Mouse (Mus musculus): ENCODE results near the gene Pank4.

Pank4 gene

DNA sequence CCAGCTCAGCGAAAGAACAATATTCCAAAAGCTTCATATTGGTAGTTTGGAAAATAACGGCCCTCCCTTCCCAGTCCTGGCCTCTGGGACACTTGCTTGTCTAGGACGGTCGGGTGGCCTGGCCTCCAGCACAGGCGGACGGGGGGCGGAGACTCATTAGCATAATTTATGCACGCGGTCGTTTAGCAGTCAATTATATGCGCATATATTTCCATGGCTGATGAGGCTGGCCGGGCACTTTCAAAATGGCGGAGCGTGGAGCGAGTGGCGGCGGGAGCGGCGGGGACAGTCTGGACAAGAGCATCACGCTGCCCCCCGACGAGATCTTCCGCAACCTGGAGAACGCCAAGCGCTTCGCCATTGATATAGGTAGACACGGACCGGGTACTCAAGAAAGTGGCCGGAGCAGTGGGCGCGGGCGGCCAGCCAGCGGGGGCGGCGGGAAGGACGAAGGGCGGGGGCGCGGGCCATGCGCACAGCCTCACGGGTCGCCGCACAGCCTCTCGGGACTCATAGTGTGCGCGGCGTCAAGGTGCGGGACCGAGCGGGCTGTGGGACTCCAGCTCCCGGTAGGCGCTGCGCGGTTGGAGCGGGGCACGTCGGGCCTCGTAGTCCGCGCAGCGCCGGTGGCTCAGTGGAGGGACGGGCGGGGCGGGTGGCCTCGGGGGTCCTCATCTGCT is at the start of gene Pank4:
Pank4 (plus strand) TSS at position 223 of the 680 bp plus-strand sequence.
- DNase-seq: peak; percentile 79 to 88

DNA sequence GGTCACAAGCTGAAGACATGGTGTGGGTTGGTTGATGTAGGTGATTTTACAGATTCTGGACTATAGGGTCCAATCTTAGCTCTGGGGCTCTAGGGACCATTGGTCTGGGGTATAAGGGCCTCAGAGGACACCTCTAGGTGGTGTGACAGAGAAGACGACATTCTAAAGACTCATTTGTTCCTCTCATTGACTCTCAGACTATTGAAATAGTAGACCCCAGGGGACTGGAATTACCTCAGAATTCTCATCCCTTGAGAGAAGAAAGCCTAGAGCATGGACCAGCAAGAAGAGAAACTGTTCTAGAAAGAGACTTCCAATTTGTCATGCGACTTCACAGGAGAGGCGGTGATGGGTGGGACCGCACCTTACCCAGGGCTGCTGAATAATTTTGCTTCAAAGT is 49.7 kb upstream of the Pank4 start:
- DNase-seq: no peak

DNA sequence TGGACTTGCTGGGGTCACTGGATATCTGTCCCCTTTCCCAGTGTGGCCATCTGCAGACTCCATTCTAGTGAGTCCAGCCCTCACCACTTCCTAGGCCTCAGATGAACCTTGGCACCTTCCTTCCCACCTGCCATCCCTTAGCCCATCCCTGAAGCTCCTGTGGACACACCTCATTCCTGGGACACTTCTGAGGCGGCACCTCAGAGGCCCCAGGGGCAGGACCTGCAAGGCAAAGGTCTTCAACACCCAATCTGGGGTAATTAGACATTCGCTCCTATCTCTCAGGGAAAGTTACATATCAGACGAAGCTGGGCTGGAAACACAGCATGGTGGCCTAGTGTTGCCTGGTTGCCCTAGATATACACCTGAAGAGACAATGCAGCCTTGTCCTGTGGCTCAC is 49.2 kb upstream of the Pank4 start:
- no peak for DNase-seq

DNA sequence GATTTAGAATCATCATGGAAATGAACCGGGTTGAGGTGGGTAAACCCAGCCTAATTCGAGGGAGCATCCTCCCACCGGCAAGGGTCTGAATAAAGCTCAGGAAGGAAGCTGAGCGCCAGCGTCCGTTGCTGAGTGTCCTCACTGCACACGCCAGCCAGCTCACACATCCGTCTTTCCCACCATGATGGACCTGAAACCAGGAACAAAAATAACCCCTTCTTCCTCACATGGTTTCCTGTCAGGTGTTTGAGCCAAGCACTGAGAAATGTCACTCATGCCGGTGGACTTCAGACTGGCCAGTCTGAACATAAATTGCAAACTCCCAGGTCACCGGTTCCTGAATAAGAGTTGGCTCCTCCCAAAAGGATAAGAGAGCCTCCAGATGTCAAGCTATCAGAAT is 48.6 kb upstream of the Pank4 start:
- DNase-seq: no peak

GRCm38 (mm10) chr4:154916662-154917061 is 47.3 kb upstream of the Pank4 start:
- no peak for DNase-seq

- DNase-seq: no peak
Observed at GRCm38 (mm10) chr4:154922291-154922690, 41.6 kb upstream of the Pank4 start.

- no peak for DNase-seq
Observed at GRCm38 (mm10) chr4:154922931-154923330, 41.0 kb upstream of the Pank4 start.

GRCm38 (mm10) chr4:154925413-154925812 is 38.5 kb upstream of the Pank4 start:
- DNase-seq: peak in 1 of 2 experiments; percentile 70

- DNase-seq: peak in 1 of 2 experiments; percentile 35
Observed at GRCm38 (mm10) chr4:154926969-154927898, 36.7 kb upstream of the Pank4 start.

GRCm38 (mm10) chr4:154927899-154928337 is 36.0 kb upstream of the Pank4 start:
- DNase-seq: peak; percentile 31 to 55

GRCm38 (mm10) chr4:154928395-154929087 is 35.4 kb upstream of the Pank4 start, which contains the start of gene Tnfrsf14:
Tnfrsf14 (minus strand) TSS chr4:154928563.
- no peak for DNase-seq

- DNase-seq: peak in 1 of 2 experiments; percentile 32
Observed at GRCm38 (mm10) chr4:154929088-154929660, 34.7 kb upstream of the Pank4 start.

DNA sequence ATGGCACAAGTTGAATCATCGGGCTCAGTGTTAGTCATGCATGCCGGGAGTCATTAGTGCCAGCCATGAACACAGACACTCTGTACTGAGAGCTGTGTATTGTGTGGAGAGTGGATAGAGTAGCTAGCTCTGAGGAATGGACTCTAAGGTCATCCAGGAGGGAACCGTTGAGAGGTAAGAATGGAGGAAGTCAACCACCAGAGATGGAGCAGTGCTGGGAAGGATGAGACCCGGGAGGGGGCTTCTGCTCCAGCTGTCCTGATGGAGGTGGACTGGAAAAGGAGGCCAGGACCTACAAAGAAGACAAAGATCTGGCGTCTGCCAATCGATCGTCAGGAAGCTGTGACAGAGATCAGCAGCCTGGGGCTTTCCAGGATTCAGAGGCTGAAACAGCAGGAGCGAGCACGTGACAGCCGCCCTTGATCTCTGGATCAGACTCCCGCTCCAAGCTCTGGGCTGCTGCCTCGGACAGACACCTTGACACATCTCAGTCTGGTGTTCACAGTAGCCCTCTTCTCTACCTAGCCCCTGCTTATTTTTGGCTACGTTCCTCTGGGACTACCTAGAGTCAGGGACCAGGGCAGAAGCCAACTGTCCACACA is 30.5 kb upstream of the Pank4 start:
- DNase-seq: no peak

- DNase-seq: no peak
Observed at GRCm38 (mm10) chr4:154934800-154935199, 29.1 kb upstream of the Pank4 start.

DNA sequence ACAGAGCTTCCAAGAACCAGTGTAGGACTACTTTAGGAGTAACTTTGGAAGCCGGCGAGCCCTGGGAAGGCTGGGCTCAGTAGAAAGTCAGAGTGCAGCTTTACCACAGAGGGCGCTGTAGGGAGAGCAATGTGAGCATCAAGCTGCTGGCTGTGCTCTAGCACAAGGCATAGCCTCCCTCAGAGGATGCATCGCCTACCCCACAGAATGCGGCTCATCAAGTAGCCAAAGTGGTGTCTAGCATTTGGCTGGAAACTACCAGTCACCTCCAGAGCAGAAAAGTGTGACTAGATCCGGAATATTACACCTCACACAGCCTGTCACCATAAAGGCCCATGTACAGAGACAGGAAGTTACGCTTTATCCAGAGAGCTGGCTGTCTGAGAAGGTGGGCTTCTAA is 28.1 kb upstream of the Pank4 start:
- no peak for DNase-seq

DNA sequence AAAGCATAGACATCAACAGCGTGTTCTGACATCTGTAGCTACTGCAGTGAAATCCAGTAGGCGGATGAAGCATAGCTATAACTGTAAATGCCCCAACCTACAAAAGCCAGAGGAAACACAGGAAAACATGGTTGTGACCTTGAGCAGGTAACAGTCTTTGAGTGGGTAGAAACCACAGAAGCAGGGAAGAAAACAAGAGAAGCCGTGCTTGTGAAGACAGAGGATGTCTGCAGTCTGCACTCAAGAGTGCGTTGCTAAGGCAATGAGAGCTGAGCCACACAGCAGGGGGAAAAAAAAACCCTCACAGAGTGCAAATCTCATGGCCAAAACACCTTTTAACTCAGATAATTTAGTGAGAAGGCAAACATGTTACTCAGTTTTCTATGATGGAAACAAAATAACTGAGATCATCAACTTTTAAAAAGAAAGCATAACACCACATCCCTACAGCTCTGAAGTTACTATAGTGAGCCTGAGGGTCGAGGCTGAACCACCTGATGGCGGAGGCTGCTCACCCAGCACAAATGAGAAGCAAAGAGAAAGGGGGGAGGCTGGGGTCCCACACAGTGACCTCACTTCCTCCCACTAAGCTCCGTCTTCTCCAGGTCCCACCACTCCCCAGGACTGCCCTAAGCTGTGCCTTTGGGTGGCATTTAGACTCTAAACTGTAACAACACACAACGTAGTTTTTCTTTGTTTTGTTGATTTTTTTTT is 27.2 kb upstream of the Pank4 start:
- no peak for DNase-seq

DNA sequence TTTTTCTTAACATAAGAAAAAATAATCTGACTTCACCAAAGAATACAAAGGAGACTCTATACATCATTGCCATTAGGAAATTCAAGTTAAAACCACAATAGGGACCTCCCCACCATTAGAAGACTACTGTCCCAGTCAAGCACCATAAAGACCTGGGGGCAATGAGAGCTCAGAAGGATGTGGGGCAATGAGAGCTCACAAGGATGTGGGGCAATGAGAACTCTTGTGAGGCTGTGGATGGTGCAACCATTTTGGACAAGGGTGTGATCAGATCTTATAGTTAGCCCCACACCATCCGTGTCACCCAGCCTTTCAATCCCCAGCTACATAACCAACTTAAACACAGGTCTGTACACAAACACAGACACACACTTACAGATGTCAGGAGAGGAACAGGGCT is 26.2 kb upstream of the Pank4 start:
- no peak for DNase-seq

- no peak for DNase-seq
Observed at GRCm38 (mm10) chr4:154940156-154940555, 23.8 kb upstream of the Pank4 start.

DNA sequence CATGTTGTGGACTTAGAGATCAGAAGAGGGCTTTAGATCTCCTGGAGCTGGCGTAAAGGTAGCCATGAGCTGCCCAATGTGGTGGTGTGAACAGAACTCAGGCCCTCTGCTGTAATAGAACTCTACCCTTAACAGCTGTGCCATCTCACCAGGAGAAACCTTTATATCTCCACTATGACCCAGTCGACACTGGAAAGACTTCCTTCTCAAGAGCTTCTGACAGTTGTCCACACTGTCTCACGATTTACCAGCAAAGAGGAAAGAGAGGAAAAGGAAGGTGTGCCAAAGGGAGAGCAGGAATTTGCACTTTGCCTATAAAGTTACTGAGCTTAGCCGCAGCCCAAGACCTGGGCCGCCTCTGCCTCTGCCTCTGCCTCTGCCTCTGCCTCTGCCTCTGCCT is 22.1 kb upstream of the Pank4 start:
- DNase-seq: no peak

DNA sequence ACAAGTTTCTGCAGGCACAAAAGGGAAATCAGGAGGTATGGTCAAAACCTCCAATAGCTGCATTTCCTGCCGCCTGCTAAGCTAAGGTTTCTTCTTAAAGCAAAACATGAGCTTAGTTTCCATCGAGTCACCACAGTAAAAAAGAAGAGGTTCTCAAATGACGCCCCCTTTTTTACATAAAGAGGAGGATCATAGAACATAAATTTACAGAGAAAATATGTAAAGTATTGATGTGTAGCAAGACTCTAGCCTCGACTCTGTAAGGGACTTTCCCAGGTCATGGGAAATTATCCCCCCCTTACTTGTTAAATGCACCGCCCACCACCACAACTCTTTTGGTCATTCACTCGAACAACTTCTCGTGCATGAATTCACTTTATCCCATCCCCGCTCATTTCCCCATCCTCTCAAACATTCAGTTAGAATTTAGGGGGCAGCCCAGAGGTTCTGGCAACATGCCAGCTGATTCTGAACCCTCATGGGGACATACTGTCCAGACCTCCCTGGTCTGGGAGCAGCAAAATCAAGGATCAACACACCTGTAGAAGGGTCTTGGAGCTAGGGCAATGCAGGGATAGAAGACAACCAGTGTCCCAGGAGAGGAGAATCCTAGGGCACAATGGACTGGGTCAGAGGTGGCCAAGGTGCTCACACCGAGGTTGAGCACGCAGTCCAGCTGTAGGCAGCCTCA is 21.1 kb upstream of the Pank4 start:
- no peak for DNase-seq
